Mouse (Mus musculus) thymus, adult 2 months (tissue): ENCODE results near the gene Dntt. TPM values are rescaled to one million over a fixed set of nuclear protein-coding genes. Genes with fewer than 3 reads are reported as not detected.

Source experiments
- DNase-seq: peaks from one replicate; pipeline ENCODE4 v3.0.0; 2021
- H3K27ac ChIP-seq: fragments of 200-500 bp; 2 replicates; pipeline ENCODE4 v1.5.1; 2012; ENCODE audit warnings: low read length, control low read depth; ENCODE audit not compliant: control insufficient read depth, insufficient read depth
- H3K27me3 ChIP-seq: fragments of 200-500 bp; 2 replicates; pipeline ENCODE4 v1.6.1; 2012; ENCODE audit warnings: mild to moderate bottlenecking, low read length, moderate library complexity, mixed read lengths; ENCODE audit not compliant: control insufficient read depth, insufficient read depth
- H3K36me3 ChIP-seq: fragments of 200-500 bp; 2 replicates; pipeline ENCODE4 v1.6.1; 2012; ENCODE audit warnings: mild to moderate bottlenecking, low read length, moderate library complexity; ENCODE audit not compliant: control insufficient read depth, insufficient read depth
- H3K4me1 ChIP-seq: fragments of 200-500 bp; replicated peaks from 2 replicates; pipeline ENCODE4 v1.6.1; 2012; ENCODE audit warnings: low read length; ENCODE audit not compliant: control insufficient read depth, insufficient read depth
- H3K4me3 ChIP-seq: fragments of 200-500 bp; 2 replicates; pipeline ENCODE4 v1.5.1; 2012; ENCODE audit warnings: mild to moderate bottlenecking, low read length, control low read depth, moderate library complexity; ENCODE audit not compliant: control insufficient read depth, insufficient read depth
- CTCF ChIP-seq: fragments of 200-500 bp; IDR thresholded peaks from 2 replicates; pipeline ENCODE4 v1.5.1; 2012; ENCODE audit warnings: mild to moderate bottlenecking, control low read depth, low read length, moderate library complexity, borderline replicate concordance; ENCODE audit not compliant: control insufficient read depth, poor library complexity, insufficient read depth; ENCODE audit errors: extremely low read depth
- POLR2A ChIP-seq: fragments of 200-500 bp; IDR thresholded peaks from 2 replicates; pipeline ENCODE4 v1.6.1; 2012; ENCODE audit warnings: mild to moderate bottlenecking, low read length, control low read depth, moderate library complexity; ENCODE audit not compliant: control insufficient read depth, poor library complexity, insufficient read depth; ENCODE audit errors: extremely low read depth
- WGBS: fragments of 180-500 bp; shearing (Covaris S2); methylation state at CpG from one replicate; pipeline ENCODE4 v1.1.7; 2018; 5-methylcytosine and 5-hydroxymethylcytosine counted together
- polyA plus RNA-seq: library from polyadenylated mRNA; depleted of rRNA; stranded (reverse); fragments of >200 nt; gene quantifications from 2 replicates; pipeline ENCODE4 v1.2.3, GENCODE M21; 2012

Gene Dntt
- polyA plus RNA-seq, 1 experiment = 401 TPM

DNA sequence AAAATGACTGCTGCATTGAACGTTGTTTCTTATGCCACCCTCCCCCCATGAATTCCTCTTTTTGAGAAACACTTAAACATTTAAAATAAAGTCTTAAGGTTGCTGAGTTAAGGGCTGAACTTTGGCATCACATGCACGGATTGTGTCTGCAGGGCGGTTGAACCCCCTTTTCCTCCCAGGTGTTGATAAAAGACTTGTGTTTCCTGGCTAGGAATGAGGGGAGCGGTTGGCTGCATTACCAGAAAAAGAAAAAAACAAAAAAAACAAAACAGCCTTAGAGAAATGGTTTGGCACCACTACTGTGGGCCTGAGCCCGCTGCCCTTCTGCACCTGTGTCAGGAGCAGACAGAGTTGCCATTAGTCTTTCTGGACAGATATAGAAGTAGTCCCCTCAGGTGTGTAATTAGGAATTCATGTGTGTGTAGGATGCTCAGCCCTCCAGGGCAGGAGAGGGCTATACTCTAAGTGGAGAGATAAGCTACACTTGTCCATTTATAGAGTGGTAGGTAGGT, 9.9 kb upstream of the Dntt start:
- no peaks in the 10 kb centered on the region for H3K36me3 ChIP-seq
- no peak for TF ChIP-seq POLR2A
- no peak for TF ChIP-seq CTCF
- DNase-seq = no peak
- no peaks in the 10 kb centered on the region for H3K27me3 ChIP-seq
- H3K27ac ChIP-seq = peak overlapping the region; percentile 99
- WGBS = 6% methylated on average over 5 of the region's 5 CpGs
- no peak overlapping the region for H3K4me3 ChIP-seq
- H3K4me1 ChIP-seq = peaks cover 76% of the 10 kb centered on the region

- H3K36me3 ChIP-seq = no peaks in the 10 kb centered on the region
- no peak overlapping the region for H3K4me3 ChIP-seq
- peaks cover 72% of the 10 kb centered on the region for H3K4me1 ChIP-seq
- TF ChIP-seq CTCF = no peak
- TF ChIP-seq POLR2A = no peak
- no peaks in the 10 kb centered on the region for H3K27me3 ChIP-seq
- H3K27ac ChIP-seq = peak overlapping the region; percentile 99
- WGBS = 6% methylated on average over 3 of the region's 3 CpGs
- DNase-seq = no peak
These were observed 8.5 kb upstream of the Dntt start for GRCm38 (mm10) chr19:41020537-41020936.

- 5% methylated on average over 4 of the region's 4 CpGs for WGBS
These were observed 6.8 kb upstream of the Dntt start for GRCm38 (mm10) chr19:41022244-41022643.

GRCm38 (mm10) chr19:41026551-41026950, 2.5 kb upstream of the Dntt start:
- Histone ChIP-seq H3K36me3 (no peaks in the 10 kb centered on the region; the same call in 1 of the 2 replicates), H3K4me3 (peak overlapping the region; percentile 17; the same call in 1 of the 2 replicates), H3K4me1 (peaks cover 42% of the 10 kb centered on the region), H3K27me3 (no peaks in the 10 kb centered on the region), H3K27ac (peak overlapping the region; percentile 98)
- no peak for DNase-seq
- TF ChIP-seq POLR2A = no peak
- no peak for TF ChIP-seq CTCF
- WGBS = 10% methylated on average over 8 of the region's 8 CpGs

More at GRCm38 (mm10) chr19:41022244-41022643, 6.8 kb upstream of the Dntt start:
- DNase-seq = peak; percentile 68
- Histone ChIP-seq H3K27me3 (no peaks in the 10 kb centered on the region), H3K36me3 (no peaks in the 10 kb centered on the region), H3K4me1 (peaks cover 73% of the 10 kb centered on the region), H3K4me3 (peak overlapping the region; percentile 23), H3K27ac (peak overlapping the region; percentile 99)
- no peak for TF ChIP-seq CTCF

GRCm38 (mm10) chr19:41027024-41027423, 2.1 kb upstream of the Dntt start:
- TF ChIP-seq CTCF (no peak), POLR2A (no peak)
- Histone ChIP-seq H3K4me1 (peaks cover 39% of the 10 kb centered on the region), H3K36me3 (peaks cover 2% of the 10 kb centered on the region), H3K4me3 (peak overlapping the region; percentile 17), H3K27me3 (no peaks in the 10 kb centered on the region), H3K27ac (peak overlapping the region; percentile 98)
- no peak for DNase-seq
- 7% methylated on average over 5 of the region's 5 CpGs for WGBS

DNA sequence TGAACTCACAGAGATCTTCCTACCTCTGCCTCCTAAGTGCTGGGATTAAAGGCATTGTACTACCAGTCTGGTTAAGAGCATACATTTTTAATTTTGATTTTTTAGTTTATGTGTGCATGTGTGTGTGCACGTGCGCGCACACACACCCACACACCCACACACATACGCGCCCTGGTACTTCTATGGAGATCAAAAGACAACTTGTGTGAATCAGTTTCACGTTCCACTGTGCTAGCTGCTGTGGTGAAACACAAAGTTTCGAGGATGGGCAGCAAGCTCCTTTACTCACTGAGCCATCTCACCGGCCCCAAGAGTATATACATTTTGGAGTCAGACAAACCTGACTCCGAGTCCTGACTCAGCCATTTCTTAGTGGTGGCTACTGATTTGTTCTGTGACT, 1.5 kb upstream of the Dntt start:
- Histone ChIP-seq H3K4me3 (peak overlapping the region; percentile 29), H3K27ac (peak overlapping the region; percentile 98), H3K27me3 (no peaks in the 10 kb centered on the region), H3K4me1 (peaks cover 38% of the 10 kb centered on the region), H3K36me3 (peaks cover 8% of the 10 kb centered on the region)
- WGBS = 14% methylated on average over 9 of the region's 9 CpGs
- TF ChIP-seq POLR2A (no peak), CTCF (no peak)
- no peak for DNase-seq

- Histone ChIP-seq H3K36me3 (peaks cover 27% of the 10 kb centered on the region), H3K4me3 (peak overlapping the region; percentile 47), H3K27ac (peak overlapping the region; percentile 98), H3K27me3 (no peaks in the 10 kb centered on the region), H3K4me1 (peaks cover 28% of the 10 kb centered on the region)
- TF ChIP-seq CTCF (no peak), POLR2A (no peak)
- no peak for DNase-seq
- WGBS = 7% methylated on average over 6 of the region's 6 CpGs
These were observed 1.1 kb downstream of the Dntt start for GRCm38 (mm10) chr19:41030161-41030560.
